Comparison of ENCODE assay signal across 8 mouse cellular contexts in the genomic region with DNA sequence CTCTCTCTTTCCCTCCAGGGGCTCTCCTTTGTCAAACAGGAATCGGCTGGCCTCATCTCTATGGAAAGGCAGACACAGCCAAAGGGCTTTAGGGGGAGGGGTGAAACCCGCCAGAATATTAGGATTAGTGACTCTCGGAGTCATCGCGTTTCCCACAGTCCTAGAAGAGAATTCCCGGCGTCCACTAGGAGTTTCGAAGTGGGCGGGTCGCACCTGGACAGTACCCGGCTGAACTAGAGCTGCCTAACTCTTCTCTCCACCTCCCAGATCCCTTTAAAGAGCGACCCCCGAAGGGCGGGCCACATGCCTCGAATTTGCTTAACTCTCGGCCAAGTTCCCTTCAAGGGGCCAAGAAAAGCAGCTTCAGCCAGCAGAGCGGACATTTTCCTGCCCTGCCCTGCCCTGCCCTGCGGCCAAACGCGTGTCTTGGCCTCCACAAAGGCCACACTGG. TPM values are rescaled to one million over a fixed set of nuclear protein-coding genes. Genes with fewer than 3 reads are reported as not detected.
DNase-seq lines count a peak whose midpoint lies in the region; ATAC-seq lines count a peak whose summit lies in the region.

No protein-coding gene starts in this region.

- H3K27me3 ChIP-seq in heart, embryonic 14.5 days (ENCODE audit: control insufficient read depth, insufficient read depth, low read length): peaks cover 3% of the 10 kb centered on the region; the same call in 1 of the 2 replicates
- H3K27me3 ChIP-seq in limb, embryonic 11.5 days (ENCODE audit: control insufficient read depth, insufficient read depth, low read length): no peaks in the 10 kb centered on the region
- H3K27me3 ChIP-seq in midbrain, embryonic 15.5 days (replicated peaks): no peaks in the 10 kb centered on the region

- H3K4me3 ChIP-seq in heart, embryonic 14.5 days (ENCODE audit: control insufficient read depth in 1 of 2, insufficient read depth in 1 of 2, low read depth in 1 of 2, low read length in 2 of 2): peak overlapping the region; percentile 65 to 86
- H3K4me3 ChIP-seq in limb, embryonic 11.5 days (ENCODE audit: low read depth, low read length): peak overlapping the region; percentile 79
- H3K4me3 ChIP-seq in midbrain, embryonic 15.5 days: peak overlapping the region; percentile 52

- no peaks in the 10 kb centered on the region for H3K9me3 ChIP-seq in heart, embryonic 14.5 days (ENCODE audit: control insufficient read depth, low read length)
- no peaks in the 10 kb centered on the region for H3K9me3 ChIP-seq in limb, embryonic 11.5 days (ENCODE audit: control insufficient read depth, low read length)
- no peaks in the 10 kb centered on the region for H3K9me3 ChIP-seq in midbrain, embryonic 15.5 days

- H3K4me1 ChIP-seq in heart, embryonic 14.5 days (ENCODE audit: control insufficient read depth in 2 of 2, insufficient read depth in 2 of 2, low read length in 2 of 2): peaks cover 6 to 10% of the 10 kb centered on the region in 2 experiments
- H3K4me1 ChIP-seq in limb, embryonic 11.5 days (ENCODE audit: control insufficient read depth, insufficient read depth, low read length): peaks cover 24% of the 10 kb centered on the region
- H3K4me1 ChIP-seq in midbrain, embryonic 15.5 days: peaks cover 61% of the 10 kb centered on the region

- 0 out of 4 replicates have a peak overlapping the region, but pooled peaks of 1 of the 2 experiments have one; percentile 2 for H3K27ac ChIP-seq in heart, embryonic 14.5 days (replicated peaks in 1 of 2; ENCODE audit: control insufficient read depth in 1 of 2, insufficient read depth in 1 of 2, low read depth in 2 of 2, low read length in 2 of 2)
- H3K27ac ChIP-seq in limb, embryonic 11.5 days (replicated peaks; ENCODE audit: low read depth, low read length): no peak overlapping the region
- peak overlapping the region; percentile 69; the same call in 1 of the 2 replicates for H3K27ac ChIP-seq in midbrain, embryonic 15.5 days

- H3K36me3 ChIP-seq in heart, embryonic 14.5 days (ENCODE audit: control insufficient read depth, insufficient read depth, low read length): no peaks in the 10 kb centered on the region
- no peaks in the 10 kb centered on the region for H3K36me3 ChIP-seq in limb, embryonic 11.5 days (ENCODE audit: control insufficient read depth, insufficient read depth, low read length)
- no peaks in the 10 kb centered on the region for H3K36me3 ChIP-seq in midbrain, embryonic 15.5 days (replicated peaks)

- peak overlapping the region; percentile 96 for H3K4me2 ChIP-seq in heart, embryonic 14.5 days (ENCODE audit: low read length)
- H3K4me2 ChIP-seq in limb, embryonic 11.5 days (ENCODE audit: low read depth, severe bottlenecking): peak overlapping the region; percentile 99
- peak overlapping the region; percentile 95 for H3K4me2 ChIP-seq in midbrain, embryonic 15.5 days

- peak; percentile 52 for DNase-seq in adrenal gland, postnatal 14 days
- no peak for DNase-seq in adrenal gland, postnatal 25 days
- peak; percentile 56 for DNase-seq in adipocyte (ENCODE audit: low spot score)
- peak; percentile 67 for DNase-seq in limb, embryonic 11.5 days (ENCODE audit: low spot score)
- no peak for DNase-seq in T-cell, adult 2 months (ENCODE audit: low spot score)
- DNase-seq in gastrocnemius, adult 18-20 months (ENCODE audit: low spot score): no peak

- WGBS in heart, embryonic 14.5 days: 2% methylated on average over 20 of the region's 20 CpGs
- under 1% methylated on average over 17 of the region's 20 CpGs for WGBS in limb, embryonic 11.5 days
- under 1% methylated on average over 20 of the region's 20 CpGs for WGBS in midbrain, embryonic 15.5 days

- no peak for ATAC-seq in heart, embryonic 14.5 days (ENCODE audit: insufficient number of reproducible peaks, insufficient read depth, low FRiP score, low read depth)
- no peak for ATAC-seq in limb, embryonic 11.5 days (ENCODE audit: insufficient number of reproducible peaks, low FRiP score, low TSS enrichment, low read depth)
- no peak for ATAC-seq in midbrain, embryonic 15.5 days (replicated peaks)

- H3K9ac ChIP-seq in heart, embryonic 14.5 days (ENCODE audit: low read length): peak overlapping the region; percentile 84
- peak overlapping the region; percentile 81 for H3K9ac ChIP-seq in limb, embryonic 11.5 days (ENCODE audit: low read length)
- peak overlapping the region; percentile 60 for H3K9ac ChIP-seq in midbrain, embryonic 15.5 days

RNA-seq across cellular contexts. Expression of gene Vav2, which starts 1.6 kb away (rescaled TPM):
- 21.7 and 28.3 TPM in 2 replicates for total RNA-seq in adrenal gland, postnatal 14 days (2021)
- total RNA-seq in adrenal gland, postnatal 25 days (2021): 25.0 and 26.8 TPM in 2 replicates
- 3.6 and 4.1 TPM in 2 replicates for polyA plus RNA-seq in heart, embryonic 14.5 days (2014; fragmentation: Nextera tagmentation; extraction: Ambion mirVana)
- polyA plus RNA-seq in limb, embryonic 11.5 days (2014; fragmentation: Nextera tagmentation; extraction: Ambion mirVana): 6.8 and 7.3 TPM in 2 replicates
- 13.9 and 15.7 TPM in 2 replicates for polyA plus RNA-seq in midbrain, embryonic 15.5 days (2015; fragmentation: Nextera tagmentation; extraction: Ambion mirVana)
- 1 to 10 TPM; 1.9 to 3.1 TPM for total RNA-seq in gastrocnemius, adult 18-20 months (2021)

RNA-seq across cellular contexts. Expression of gene Brd3os, which starts 16.9 kb away (rescaled TPM):
- total RNA-seq in adrenal gland, postnatal 14 days (2021): 5.0 and 7.9 TPM in 2 replicates
- total RNA-seq in adrenal gland, postnatal 25 days (2021): 11.0 and 12.8 TPM in 2 replicates
- 3.7 and 4.6 TPM in 2 replicates for polyA plus RNA-seq in heart, embryonic 14.5 days (2014; fragmentation: Nextera tagmentation; extraction: Ambion mirVana)
- polyA plus RNA-seq in limb, embryonic 11.5 days (2014; fragmentation: Nextera tagmentation; extraction: Ambion mirVana): 9.8 and 10.1 TPM in 2 replicates
- 42.7 and 44.5 TPM in 2 replicates for polyA plus RNA-seq in midbrain, embryonic 15.5 days (2015; fragmentation: Nextera tagmentation; extraction: Ambion mirVana)
- total RNA-seq in gastrocnemius, adult 18-20 months (2021): 1 to 10 TPM in 1 of 2 experiments, under 1 TPM in 1; 0.57 to 1.8 TPM

Comparison
In these comparisons a context has a peak if more than half of its experiments do, and no peak if none do; other contexts are left out.
1. DNase-seq: peak in adrenal gland, postnatal 14 days (single experiment), adipocyte (single experiment) and limb, embryonic 11.5 days (single experiment); none in adrenal gland, postnatal 25 days (single experiment), T-cell, adult 2 months (single experiment) and gastrocnemius, adult 18-20 months (single experiment).
2. Peak in every context shown above with its lines, with median percentiles within 50 percentile points of each other: H3K4me2 ChIP-seq, H3K4me3 ChIP-seq and H3K9ac ChIP-seq.